Mouse (Mus musculus): Measurements from ENCODE around the gene A930033H14Rik.

- TF ChIP-seq CTCF (IDR thresholded peaks at IDR 0.05; ENCODE audit: borderline replicate concordance, insufficient read depth, low read length) (no peak), POLR2A (IDR thresholded peaks at IDR 0.05; ENCODE audit: low read depth, low read length) (no peak)
These were observed 11.4 kb upstream of the A930033H14Rik start for GRCm38 (mm10) chr10:69224276-69224675.

Measured in embryonic fibroblast, embryonic 13.5 days (primary cell).